Mouse (Mus musculus) myocyte (in vitro differentiated cells): Measurements from ENCODE around the gene Stmnd1. TPM values are rescaled to one million over a fixed set of nuclear protein-coding genes. Genes with fewer than 3 reads are reported as not detected.

Source experiments
- H3K27me3 ChIP-seq: one replicate; pipeline ENCODE4 v1.6.1; 2011; ENCODE audit not compliant: control insufficient read depth, insufficient read depth, insufficient read length
- H3K36me3 ChIP-seq: one replicate; pipeline ENCODE4 v1.6.1; 2011; ENCODE audit not compliant: control insufficient read depth, insufficient read depth
- H3K4me2 ChIP-seq: one replicate; pipeline ENCODE4 v1.6.1; 2011; ENCODE audit warnings: low read depth, control low read depth
- H3K4me3 ChIP-seq: one replicate; pipeline ENCODE4 v1.5.1; 2011; ENCODE audit warnings: mild to moderate bottlenecking, control low read depth, moderate library complexity
- H3K79me2 ChIP-seq: one replicate; pipeline ENCODE4 v1.6.1; 2011; ENCODE audit not compliant: control insufficient read depth, insufficient read depth
- H3ac ChIP-seq: one replicate; pipeline ENCODE4 v1.6.1; 2011; ENCODE audit not compliant: control insufficient read depth, insufficient read length
- CEBPB ChIP-seq: IDR thresholded peaks from 2 replicates; pipeline ENCODE4 v1.6.1; 2011; ENCODE audit warnings: mild to moderate bottlenecking, moderate library complexity; ENCODE audit not compliant: poor library complexity, insufficient read depth, severe bottlenecking
- E2F4 ChIP-seq: IDR thresholded peaks from one replicate; pipeline ENCODE4 v1.6.1; 2011; ENCODE audit warnings: mild to moderate bottlenecking, control low read depth, moderate library complexity; ENCODE audit not compliant: insufficient read depth
- MAX ChIP-seq: IDR thresholded peaks from one replicate; pipeline ENCODE4 v1.6.1; 2011; ENCODE audit warnings: low read depth, mild to moderate bottlenecking, control low read depth
- MYOD1 ChIP-seq, 3 experiments: IDR thresholded peaks; one replicate each; pipeline ENCODE4 v1.6.1; 2011; ENCODE audit warnings: control low read depth in 2 of 3, low read depth in 2 of 3, mild to moderate bottlenecking in 2 of 3, moderate library complexity in 1 of 3; ENCODE audit not compliant: insufficient read length in 2 of 3, control insufficient read depth in 1 of 3
- MYOG ChIP-seq, 3 experiments: IDR thresholded peaks; one replicate each; pipeline ENCODE4 v1.6.1; 2011; ENCODE audit warnings: control low read depth in 2 of 3, low read depth in 2 of 3, mild to moderate bottlenecking in 2 of 3; ENCODE audit not compliant: insufficient read length in 2 of 3, control insufficient read depth in 1 of 3, insufficient read depth in 1 of 3
- POLR2A ChIP-seq: IDR thresholded peaks from one replicate; pipeline ENCODE4 v1.6.1; 2011; ENCODE audit warnings: low read depth, mild to moderate bottlenecking, control low read depth, moderate library complexity; ENCODE audit not compliant: insufficient read length
- POLR2AphosphoS2 ChIP-seq: IDR thresholded peaks from one replicate; pipeline ENCODE4 v1.6.1; 2011; ENCODE audit warnings: low read depth, control low read depth; ENCODE audit not compliant: insufficient read length
- REST ChIP-seq: IDR thresholded peaks from one replicate; pipeline ENCODE4 v1.6.1; 2011; ENCODE audit warnings: mild to moderate bottlenecking, control low read depth, moderate library complexity; ENCODE audit not compliant: insufficient read depth, insufficient read length
- SRF ChIP-seq: IDR thresholded peaks from one replicate; pipeline ENCODE4 v1.6.1; 2011; ENCODE audit warnings: low read depth; ENCODE audit not compliant: control insufficient read depth, insufficient read length
- TCF12 ChIP-seq: IDR thresholded peaks from one replicate; pipeline ENCODE4 v1.6.1; 2011; ENCODE audit warnings: mild to moderate bottlenecking, control low read depth; ENCODE audit not compliant: poor library complexity, insufficient read depth, severe bottlenecking
- TCF3 ChIP-seq: IDR thresholded peaks from one replicate; pipeline ENCODE4 v1.6.1; 2011; ENCODE audit warnings: low read depth, control low read depth; ENCODE audit not compliant: insufficient read length
- USF1 ChIP-seq: IDR thresholded peaks from one replicate; pipeline ENCODE4 v1.6.1; 2011; ENCODE audit warnings: low read depth, mild to moderate bottlenecking, control low read depth, moderate library complexity
- polyA plus RNA-seq: library from polyadenylated mRNA; unstranded; fragments of >200 nt; fragmentation: generic; extraction: Trizol; gene quantifications from one replicate; pipeline ENCODE4 v1.2.1, GENCODE M21; 2012; ENCODE audit warnings: missing spikeins

Stmnd1 gene
- polyA plus RNA-seq, 1 experiment, result 0.24 TPM

GRCm38 (mm10) chr13:46287801-46288200, 14.3 kb downstream of the Stmnd1 start:
- Histone ChIP-seq H3ac (no peak overlapping the region), H3K36me3 (no peaks in the 10 kb centered on the region), H3K4me2 (peak overlapping the region; percentile 43), H3K79me2 (no peaks in the 10 kb centered on the region), H3K27me3 (no peaks in the 10 kb centered on the region), H3K4me3 (no peak overlapping the region)
- TF ChIP-seq SRF (peak; percentile 11), TCF3 (peak; percentile 86), POLR2AphosphoS2 (no peak), MYOG (IDR thresholded peaks at IDR 0.05; ENCODE audit: control insufficient read depth in 1 of 3, insufficient read depth in 1 of 3, insufficient read length in 2 of 3, low read depth in 2 of 3) (peak; percentile 53 to 97 (median 91)), REST (no peak), POLR2A (no peak), TCF12 (peak; percentile 98), USF1 (peak; percentile 48), MYOD1 (IDR thresholded peaks at IDR 0.05; ENCODE audit: control insufficient read depth in 1 of 3, insufficient read length in 2 of 3, low read depth in 2 of 3) (peak; percentile 95 to 98 (median 96)), E2F4 (no peak), MAX (no peak), CEBPB (no peak)

GRCm38 (mm10) chr13:46288372-46288771, 14.9 kb downstream of the Stmnd1 start:
- TF ChIP-seq POLR2A (no peak), USF1 (no peak), POLR2AphosphoS2 (no peak), CEBPB (no peak)
- peak overlapping the region; percentile 43 for H3K4me2 ChIP-seq
- no peak overlapping the region for H3ac ChIP-seq
- H3K4me3 ChIP-seq, result no peak overlapping the region
- H3K79me2 ChIP-seq, result no peaks in the 10 kb centered on the region
- no peaks in the 10 kb centered on the region for H3K36me3 ChIP-seq
- H3K27me3 ChIP-seq, result no peaks in the 10 kb centered on the region

- Histone ChIP-seq H3K4me2 (peak overlapping the region; percentile 7), H3ac (no peak overlapping the region), H3K36me3 (no peaks in the 10 kb centered on the region), H3K79me2 (no peaks in the 10 kb centered on the region), H3K4me3 (no peak overlapping the region), H3K27me3 (no peaks in the 10 kb centered on the region)
- no peak for TF ChIP-seq E2F4
- no peak for TF ChIP-seq POLR2AphosphoS2
- no peak for TF ChIP-seq POLR2A
- TF ChIP-seq TCF12, result peak; percentile 62
- TF ChIP-seq REST, result no peak
- no peak for TF ChIP-seq USF1
- TF ChIP-seq SRF, result no peak
- no peak for TF ChIP-seq MAX
- peak in 1 of 3 experiments; percentile 35 for TF ChIP-seq MYOG (IDR thresholded peaks at IDR 0.05; ENCODE audit: control insufficient read depth in 1 of 3, insufficient read depth in 1 of 3, insufficient read length in 2 of 3, low read depth in 2 of 3)
- peak in 2 of 3 experiments; percentile 62 to 81 for TF ChIP-seq MYOD1 (IDR thresholded peaks at IDR 0.05; ENCODE audit: control insufficient read depth in 1 of 3, insufficient read length in 2 of 3, low read depth in 2 of 3)
- peak; percentile 25 for TF ChIP-seq TCF3
- TF ChIP-seq CEBPB, result no peak
Observed at GRCm38 (mm10) chr13:46290537-46290936, 17.0 kb downstream of the Stmnd1 start.

- H3K36me3 ChIP-seq, result no peaks in the 10 kb centered on the region
- no peak overlapping the region for H3ac ChIP-seq
- H3K4me2 ChIP-seq, result no peak overlapping the region
- H3K79me2 ChIP-seq, result no peaks in the 10 kb centered on the region
- TF ChIP-seq TCF3 (no peak), MYOG (IDR thresholded peaks at IDR 0.05; ENCODE audit: control insufficient read depth in 1 of 3, insufficient read depth in 1 of 3, insufficient read length in 2 of 3, low read depth in 2 of 3) (no peak), MAX (no peak), USF1 (no peak), POLR2AphosphoS2 (no peak), CEBPB (no peak), TCF12 (no peak), POLR2A (no peak), E2F4 (no peak), SRF (no peak), MYOD1 (IDR thresholded peaks at IDR 0.05; ENCODE audit: control insufficient read depth in 1 of 3, insufficient read length in 2 of 3, low read depth in 2 of 3) (no peak)
- no peaks in the 10 kb centered on the region for H3K27me3 ChIP-seq
- no peak overlapping the region for H3K4me3 ChIP-seq
Observed at GRCm38 (mm10) chr13:46294365-46294764, 20.8 kb downstream of the Stmnd1 start.

GRCm38 (mm10) chr13:46297701-46298100, 24.2 kb downstream of the Stmnd1 start:
- TF ChIP-seq MAX (no peak), MYOG (IDR thresholded peaks at IDR 0.05; ENCODE audit: control insufficient read depth in 1 of 3, insufficient read depth in 1 of 3, insufficient read length in 2 of 3, low read depth in 2 of 3) (no peak), CEBPB (no peak), REST (no peak), USF1 (no peak), TCF12 (no peak), SRF (no peak), TCF3 (no peak), MYOD1 (IDR thresholded peaks at IDR 0.05; ENCODE audit: control insufficient read depth in 1 of 3, insufficient read length in 2 of 3, low read depth in 2 of 3) (no peak), POLR2A (no peak), POLR2AphosphoS2 (no peak), E2F4 (no peak)
- Histone ChIP-seq H3ac (no peak overlapping the region), H3K36me3 (no peaks in the 10 kb centered on the region), H3K4me2 (no peak overlapping the region), H3K4me3 (no peak overlapping the region), H3K27me3 (no peaks in the 10 kb centered on the region), H3K79me2 (no peaks in the 10 kb centered on the region)
